Mouse (Mus musculus): ENCODE data around the gene Rftn1. TPM values are rescaled to one million over a fixed set of nuclear protein-coding genes. Genes with fewer than 3 reads are reported as not detected.

Rftn1 gene
- polyA plus RNA-seq, 1 experiment from 2014 or later: 11.2 TPM

DNA sequence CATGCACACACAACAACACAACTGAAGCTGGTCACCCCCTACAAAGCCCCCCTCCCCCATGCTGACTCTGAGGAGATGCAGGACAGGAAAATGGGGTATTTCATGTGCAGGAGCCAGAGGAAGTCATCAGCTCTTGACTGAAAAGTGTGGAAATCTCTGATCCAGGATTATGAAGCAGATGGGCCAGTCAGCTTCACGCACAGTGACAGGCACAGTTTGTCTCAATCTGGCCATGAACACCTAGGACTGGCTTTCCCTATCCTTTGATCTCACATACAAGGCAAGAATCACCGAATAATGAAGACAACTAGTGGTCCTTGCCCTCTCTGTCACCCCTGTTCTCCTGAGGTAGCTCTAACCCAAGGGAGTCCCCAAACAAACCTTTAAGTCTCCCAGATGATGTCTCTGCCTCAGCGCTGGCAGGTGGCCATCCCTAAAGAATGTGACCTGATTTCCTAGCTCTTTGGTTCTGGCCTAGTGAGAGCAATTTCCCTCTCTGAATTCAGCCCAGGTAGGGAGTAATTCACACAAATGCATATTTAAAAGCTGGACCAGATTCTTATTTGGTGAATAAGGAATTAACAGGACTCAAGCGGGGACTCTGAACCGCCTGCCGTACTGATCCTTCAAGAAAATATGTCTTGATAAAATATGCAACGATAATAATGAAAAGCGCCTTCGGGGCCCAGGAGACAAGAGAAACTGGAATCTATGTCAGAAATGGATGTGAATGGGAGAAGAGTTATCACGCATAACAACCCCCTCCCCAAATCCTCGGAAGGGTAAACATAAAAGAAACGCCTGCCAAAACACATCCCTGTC lies 6.0 kb downstream of the Rftn1 start:
- ATAC-seq (replicated peaks; ENCODE audit: insufficient number of reproducible peaks, low FRiP score, low TSS enrichment): no peak
- WGBS (ENCODE audit: insufficient replicate concordance): 85% methylated on average over 12 of the region's 12 CpGs

DNA sequence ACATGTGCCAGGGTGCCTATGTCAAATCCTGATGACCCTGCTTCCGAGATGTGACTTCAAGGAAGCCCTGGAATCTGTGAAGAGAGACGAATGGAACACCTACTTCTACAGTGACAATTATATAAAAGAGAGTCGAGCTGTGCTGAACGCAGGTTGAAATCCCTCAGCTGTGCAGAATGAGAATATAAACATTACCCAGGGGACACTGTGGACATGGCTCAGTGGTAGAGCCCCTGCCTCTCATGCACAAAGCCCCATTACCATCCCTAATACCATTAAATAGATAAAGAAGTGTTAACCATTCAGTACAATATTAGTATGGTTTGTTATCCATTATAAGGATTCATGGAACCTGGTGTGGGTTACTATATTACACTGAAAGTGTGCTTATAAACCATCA lies 7.2 kb downstream of the Rftn1 start:
- no peak overlapping the region for H3K4me3 ChIP-seq (ENCODE audit: low read depth, low read length)
- H3K36me3 ChIP-seq (ENCODE audit: control insufficient read depth, insufficient read depth, low read length): no peaks in the 10 kb centered on the region
- H3K9ac ChIP-seq (ENCODE audit: low read depth, low read length): no peak overlapping the region
- H3K9me3 ChIP-seq (replicated peaks; ENCODE audit: control insufficient read depth, low read length): no peaks in the 10 kb centered on the region
- H3K27ac ChIP-seq (ENCODE audit: low read depth, low read length): no peak overlapping the region
- no peak overlapping the region for H3K4me2 ChIP-seq
- 0 out of 2 replicates have a peak, but pooled peaks cover 5% of the 10 kb centered on the region for H3K4me1 ChIP-seq (ENCODE audit: control insufficient read depth, insufficient read depth, low read length)
- H3K27me3 ChIP-seq (ENCODE audit: control insufficient read depth, insufficient read depth, low read length): no peaks in the 10 kb centered on the region
- no peak for ATAC-seq (replicated peaks; ENCODE audit: insufficient number of reproducible peaks, low FRiP score, low TSS enrichment)
- 80% methylated on average over 4 of the region's 4 CpGs for WGBS (ENCODE audit: insufficient replicate concordance)

More for the DNA sequence above, 6.0 kb downstream of the Rftn1 start:
- no peak overlapping the region for H3K27ac ChIP-seq (ENCODE audit: low read depth, low read length)
- no peaks in the 10 kb centered on the region for H3K9me3 ChIP-seq (replicated peaks; ENCODE audit: control insufficient read depth, low read length)
- no peaks in the 10 kb centered on the region for H3K27me3 ChIP-seq (ENCODE audit: control insufficient read depth, insufficient read depth, low read length)
- 0 out of 2 replicates have a peak, but pooled peaks cover 5% of the 10 kb centered on the region for H3K4me1 ChIP-seq (ENCODE audit: control insufficient read depth, insufficient read depth, low read length)
- H3K4me2 ChIP-seq: no peak overlapping the region
- no peak overlapping the region for H3K4me3 ChIP-seq (ENCODE audit: low read depth, low read length)
- H3K9ac ChIP-seq (ENCODE audit: low read depth, low read length): no peak overlapping the region
- no peaks in the 10 kb centered on the region for H3K36me3 ChIP-seq (ENCODE audit: control insufficient read depth, insufficient read depth, low read length)

DNA sequence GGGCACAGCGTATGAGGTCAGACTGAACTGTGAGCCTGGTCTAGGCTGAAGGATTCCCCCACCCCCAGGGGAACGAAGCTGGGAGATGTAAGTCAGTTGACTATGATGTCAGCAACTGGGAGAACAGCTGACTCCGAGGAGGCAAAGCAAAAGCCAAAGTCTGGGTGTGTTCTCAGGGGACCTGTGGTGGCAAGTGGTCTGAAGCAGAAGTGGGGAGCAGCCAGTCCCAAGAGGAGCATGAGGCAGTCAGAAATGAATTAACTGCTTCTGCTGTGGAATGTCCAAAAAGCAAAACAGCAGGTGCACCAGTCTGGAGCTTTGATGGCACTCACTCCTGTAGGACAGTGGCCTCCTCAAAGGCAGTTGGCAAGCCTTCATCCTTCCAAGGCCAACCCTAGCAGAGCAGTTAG lies 7.9 kb downstream of the Rftn1 start:
- ATAC-seq (replicated peaks; ENCODE audit: insufficient number of reproducible peaks, low FRiP score, low TSS enrichment): no peak
- no peaks in the 10 kb centered on the region for H3K27me3 ChIP-seq (ENCODE audit: control insufficient read depth, insufficient read depth, low read length)
- 74% methylated on average over 3 of the region's 3 CpGs for WGBS (ENCODE audit: insufficient replicate concordance)
- no peaks in the 10 kb centered on the region for H3K36me3 ChIP-seq (ENCODE audit: control insufficient read depth, insufficient read depth, low read length)
- H3K27ac ChIP-seq (ENCODE audit: low read depth, low read length): no peak overlapping the region
- no peak overlapping the region for H3K9ac ChIP-seq (ENCODE audit: low read depth, low read length)
- 0 out of 2 replicates have a peak, but pooled peaks cover 5% of the 10 kb centered on the region for H3K4me1 ChIP-seq (ENCODE audit: control insufficient read depth, insufficient read depth, low read length)
- H3K9me3 ChIP-seq (replicated peaks; ENCODE audit: control insufficient read depth, low read length): no peaks in the 10 kb centered on the region
- H3K4me3 ChIP-seq (ENCODE audit: low read depth, low read length): no peak overlapping the region
- no peak overlapping the region for H3K4me2 ChIP-seq

- H3K4me3 ChIP-seq (ENCODE audit: low read depth, low read length): no peak overlapping the region
- H3K27ac ChIP-seq (ENCODE audit: low read depth, low read length): no peak overlapping the region
- 0 out of 2 replicates have a peak, but pooled peaks cover 5% of the 10 kb centered on the region for H3K4me1 ChIP-seq (ENCODE audit: control insufficient read depth, insufficient read depth, low read length)
- H3K27me3 ChIP-seq (ENCODE audit: control insufficient read depth, insufficient read depth, low read length): no peaks in the 10 kb centered on the region
- H3K36me3 ChIP-seq (ENCODE audit: control insufficient read depth, insufficient read depth, low read length): no peaks in the 10 kb centered on the region
- no peak for ATAC-seq (replicated peaks; ENCODE audit: insufficient number of reproducible peaks, low FRiP score, low TSS enrichment)
- H3K9me3 ChIP-seq (replicated peaks; ENCODE audit: control insufficient read depth, low read length): no peaks in the 10 kb centered on the region
- H3K4me2 ChIP-seq: no peak overlapping the region
- H3K9ac ChIP-seq (ENCODE audit: low read depth, low read length): no peak overlapping the region
- 83% methylated on average over 4 of the region's 4 CpGs for WGBS (ENCODE audit: insufficient replicate concordance)
Measured at GRCm38 (mm10) chr17:50180899-50181570, 9.4 kb downstream of the Rftn1 start.

DNA sequence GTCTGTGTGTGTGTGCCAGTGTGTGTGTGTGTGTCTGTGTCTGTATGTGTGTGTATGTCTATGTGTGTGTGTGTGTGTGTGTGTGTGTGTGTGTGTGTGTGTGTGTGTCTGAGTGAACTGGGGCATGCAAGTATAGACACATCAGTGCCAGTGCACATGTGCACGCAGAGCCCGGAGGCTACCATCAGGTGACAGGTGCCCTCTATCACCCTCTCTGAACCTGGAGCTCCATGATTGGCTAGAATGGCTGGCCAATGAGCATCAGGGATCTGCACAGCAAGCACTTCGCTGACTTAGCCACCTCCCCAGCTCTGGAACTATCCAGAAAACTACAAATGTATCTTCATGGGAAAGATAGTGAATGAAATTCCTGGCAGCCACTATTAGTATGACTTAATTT lies 16.7 kb downstream of the Rftn1 start:
- ATAC-seq (replicated peaks; ENCODE audit: insufficient number of reproducible peaks, low FRiP score, low TSS enrichment): no peak
- 88% methylated on average over 3 of the region's 3 CpGs for WGBS (ENCODE audit: insufficient replicate concordance)
- peaks cover 13% of the 10 kb centered on the region for H3K4me1 ChIP-seq (ENCODE audit: control insufficient read depth, insufficient read depth, low read length)

GRCm38 (mm10) chr17:50173368-50173767 lies 17.1 kb downstream of the Rftn1 start:
- Histone ChIP-seq H3K4me1 (ENCODE audit: control insufficient read depth, insufficient read depth, low read length) (peaks cover 13% of the 10 kb centered on the region), H3K4me2 (no peak overlapping the region), H3K36me3 (ENCODE audit: control insufficient read depth, insufficient read depth, low read length) (no peaks in the 10 kb centered on the region; the same call in 1 of the 2 replicates), H3K9me3 (replicated peaks; ENCODE audit: control insufficient read depth, low read length) (peaks cover 4% of the 10 kb centered on the region; the same call in 1 of the 2 replicates), H3K27me3 (ENCODE audit: control insufficient read depth, insufficient read depth, low read length) (no peaks in the 10 kb centered on the region), H3K9ac (ENCODE audit: low read depth, low read length) (no peak overlapping the region), H3K27ac (ENCODE audit: low read depth, low read length) (no peak overlapping the region), H3K4me3 (ENCODE audit: low read depth, low read length) (no peak overlapping the region)
- no peak for ATAC-seq (replicated peaks; ENCODE audit: insufficient number of reproducible peaks, low FRiP score, low TSS enrichment)
- 84% methylated on average over 5 of the region's 5 CpGs for WGBS (ENCODE audit: insufficient replicate concordance)

More for the DNA sequence above, 16.7 kb downstream of the Rftn1 start:
- no peak overlapping the region for H3K9ac ChIP-seq (ENCODE audit: low read depth, low read length)
- H3K9me3 ChIP-seq (replicated peaks; ENCODE audit: control insufficient read depth, low read length): peaks cover 4% of the 10 kb centered on the region; the same call in 1 of the 2 replicates
- H3K4me3 ChIP-seq (ENCODE audit: low read depth, low read length): no peak overlapping the region
- H3K27me3 ChIP-seq (ENCODE audit: control insufficient read depth, insufficient read depth, low read length): no peaks in the 10 kb centered on the region
- no peaks in the 10 kb centered on the region for H3K36me3 ChIP-seq (ENCODE audit: control insufficient read depth, insufficient read depth, low read length)
- no peak overlapping the region for H3K4me2 ChIP-seq
- H3K27ac ChIP-seq (ENCODE audit: low read depth, low read length): no peak overlapping the region

DNA sequence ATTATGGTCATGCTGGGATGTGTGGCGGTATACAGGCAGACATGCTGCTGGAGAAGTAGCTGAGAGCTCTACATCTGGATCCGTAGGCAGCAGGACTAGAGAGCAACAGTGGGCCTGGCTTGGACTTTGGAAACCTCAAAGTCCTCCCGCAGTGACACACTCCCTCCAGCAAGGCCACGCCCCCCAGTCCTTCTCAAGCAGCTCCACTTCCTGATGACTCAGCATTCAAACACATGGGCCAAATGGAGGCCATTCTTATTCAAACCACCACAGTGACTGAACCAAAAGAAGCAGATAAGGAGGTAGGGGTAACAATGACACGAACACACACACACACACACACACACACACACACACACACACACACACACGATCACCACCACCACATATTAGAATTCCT lies 17.7 kb downstream of the Rftn1 start:
- no peak overlapping the region for H3K4me2 ChIP-seq
- no peak overlapping the region for H3K9ac ChIP-seq (ENCODE audit: low read depth, low read length)
- no peak overlapping the region for H3K27ac ChIP-seq (ENCODE audit: low read depth, low read length)
- peaks cover 5% of the 10 kb centered on the region; the same call in 1 of the 2 replicates for H3K36me3 ChIP-seq (ENCODE audit: control insufficient read depth, insufficient read depth, low read length)
- H3K4me1 ChIP-seq (ENCODE audit: control insufficient read depth, insufficient read depth, low read length): peaks cover 13% of the 10 kb centered on the region
- ATAC-seq (replicated peaks; ENCODE audit: insufficient number of reproducible peaks, low FRiP score, low TSS enrichment): no peak
- H3K9me3 ChIP-seq (replicated peaks; ENCODE audit: control insufficient read depth, low read length): peaks cover 4% of the 10 kb centered on the region; the same call in 1 of the 2 replicates
- no peak overlapping the region for H3K4me3 ChIP-seq (ENCODE audit: low read depth, low read length)
- 87% methylated on average over 6 of the region's 6 CpGs for WGBS (ENCODE audit: insufficient replicate concordance)
- no peaks in the 10 kb centered on the region for H3K27me3 ChIP-seq (ENCODE audit: control insufficient read depth, insufficient read depth, low read length)

- no peaks in the 10 kb centered on the region for H3K27me3 ChIP-seq (ENCODE audit: control insufficient read depth, insufficient read depth, low read length)
- peaks cover 13% of the 10 kb centered on the region for H3K4me1 ChIP-seq (ENCODE audit: control insufficient read depth, insufficient read depth, low read length)
- no peak overlapping the region; the same call in 1 of the 2 replicates for H3K9ac ChIP-seq (ENCODE audit: low read depth, low read length)
- peak overlapping the region; percentile 50 for H3K27ac ChIP-seq (ENCODE audit: low read depth, low read length)
- WGBS (ENCODE audit: insufficient replicate concordance): 48% methylated on average over 6 of the region's 6 CpGs
- peak overlapping the region; percentile 25 for H3K4me2 ChIP-seq
- peaks cover 5% of the 10 kb centered on the region; the same call in 1 of the 2 replicates for H3K36me3 ChIP-seq (ENCODE audit: control insufficient read depth, insufficient read depth, low read length)
- no peak for ATAC-seq (replicated peaks; ENCODE audit: insufficient number of reproducible peaks, low FRiP score, low TSS enrichment)
- peaks cover 4% of the 10 kb centered on the region; the same call in 1 of the 2 replicates for H3K9me3 ChIP-seq (replicated peaks; ENCODE audit: control insufficient read depth, low read length)
- no peak overlapping the region for H3K4me3 ChIP-seq (ENCODE audit: low read depth, low read length)
Measured at GRCm38 (mm10) chr17:50170935-50171545, 19.4 kb downstream of the Rftn1 start.
